Mouse (Mus musculus) midbrain, embryonic 16.5 days (tissue): ENCODE results near the gene Tmem201. TPM values are rescaled to one million over a fixed set of nuclear protein-coding genes. Genes with fewer than 3 reads are reported as not detected.

ENCODE experiments used
- ATAC-seq: fragments of 200-750 bp; cut with Nextera tagmentation; 2 replicates; pipeline ENCODE4 v1.8.0; 2017; ENCODE audit warnings: moderate TSS enrichment
- H3K27ac ChIP-seq: fragments of 300-500 bp; sonication (generic); 2 replicates; pipeline ENCODE4 v1.5.1; 2014; ENCODE audit warnings: mild to moderate bottlenecking, low read length, mixed read lengths
- H3K27me3 ChIP-seq: fragments of 300-500 bp; sonication (generic); 2 replicates; pipeline ENCODE4 v1.6.1; 2014; ENCODE audit warnings: low read depth, low read length, mixed read lengths; ENCODE audit not compliant: control insufficient read depth, insufficient read depth
- H3K36me3 ChIP-seq: fragments of 300-500 bp; sonication (generic); 2 replicates; pipeline ENCODE4 v1.6.1; 2014; ENCODE audit warnings: mild to moderate bottlenecking, low read length, moderate library complexity, mixed read lengths; ENCODE audit not compliant: control insufficient read depth, insufficient read depth
- H3K4me1 ChIP-seq: fragments of 300-500 bp; sonication (generic); 2 replicates; pipeline ENCODE4 v1.6.1; 2014; ENCODE audit warnings: mild to moderate bottlenecking, low read length, mixed read lengths; ENCODE audit not compliant: control insufficient read depth, insufficient read depth
- H3K4me2 ChIP-seq: fragments of 300-500 bp; sonication (generic); 2 replicates; pipeline ENCODE4 v1.6.1; 2014; ENCODE audit warnings: mild to moderate bottlenecking, low read length, mixed read lengths
- H3K4me3 ChIP-seq: fragments of 300-500 bp; sonication (generic); 2 replicates; pipeline ENCODE4 v1.5.1; 2014; ENCODE audit warnings: low read depth, mild to moderate bottlenecking, low read length, moderate library complexity, mixed read lengths
- H3K9ac ChIP-seq: fragments of 300-500 bp; sonication (generic); 2 replicates; pipeline ENCODE4 v1.6.1; 2014; ENCODE audit warnings: low read depth, low read length, mixed read lengths
- H3K9me3 ChIP-seq: fragments of 300-500 bp; sonication (generic); replicated peaks from 2 replicates; pipeline ENCODE4 v1.6.1; 2014; ENCODE audit warnings: mild to moderate bottlenecking, low read length, mixed read lengths; ENCODE audit not compliant: control insufficient read depth, poor library complexity, severe bottlenecking
- WGBS: fragments of 180-500 bp; shearing (Covaris S2); extraction: QIAGEN DNeasy Blood & Tissue Kit; methylation state at CpG from one replicate; pipeline ENCODE4 v1.1.7; 2014; 5-methylcytosine and 5-hydroxymethylcytosine counted together
- polyA plus RNA-seq: library from polyadenylated mRNA; unstranded; fragments of >200 nt; fragmentation: Nextera tagmentation; extraction: Ambion mirVana; gene quantifications from 2 replicates; pipeline ENCODE4 v1.2.1, GENCODE M21; 2015

The Tmem201 gene
- polyA plus RNA-seq, 1 experiment from 2014 or later: 46.3 TPM

DNA sequence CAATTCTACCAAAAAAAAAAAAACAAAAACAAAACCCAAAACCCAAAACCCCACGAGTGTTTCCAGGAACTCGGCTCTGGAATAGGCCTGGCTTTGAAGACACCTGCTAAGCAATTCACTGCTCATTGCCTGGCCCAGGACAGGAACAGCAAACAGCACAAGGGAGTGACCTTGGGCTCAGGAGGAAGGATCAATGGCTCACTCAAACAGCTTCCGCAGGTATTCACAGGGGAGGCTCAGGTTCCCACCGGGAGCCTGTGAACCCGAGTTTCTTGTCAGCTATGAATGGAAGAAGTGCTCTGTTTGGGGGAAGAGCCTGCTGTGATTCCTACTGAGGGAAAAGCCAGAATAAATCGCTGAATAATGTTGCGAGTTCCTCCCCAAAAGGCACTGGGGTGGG lies 54.0 kb downstream of the Tmem201 start:
- Histone ChIP-seq H3K9ac (no peak overlapping the region), H3K36me3 (no peaks in the 10 kb centered on the region), H3K4me2 (no peak overlapping the region), H3K9me3 (no peaks in the 10 kb centered on the region), H3K27me3 (no peaks in the 10 kb centered on the region), H3K4me3 (no peak overlapping the region), H3K4me1 (no peaks in the 10 kb centered on the region), H3K27ac (no peak overlapping the region)
- ATAC-seq: no peak
- 18% methylated on average over 7 of the region's 7 CpGs for WGBS

DNA sequence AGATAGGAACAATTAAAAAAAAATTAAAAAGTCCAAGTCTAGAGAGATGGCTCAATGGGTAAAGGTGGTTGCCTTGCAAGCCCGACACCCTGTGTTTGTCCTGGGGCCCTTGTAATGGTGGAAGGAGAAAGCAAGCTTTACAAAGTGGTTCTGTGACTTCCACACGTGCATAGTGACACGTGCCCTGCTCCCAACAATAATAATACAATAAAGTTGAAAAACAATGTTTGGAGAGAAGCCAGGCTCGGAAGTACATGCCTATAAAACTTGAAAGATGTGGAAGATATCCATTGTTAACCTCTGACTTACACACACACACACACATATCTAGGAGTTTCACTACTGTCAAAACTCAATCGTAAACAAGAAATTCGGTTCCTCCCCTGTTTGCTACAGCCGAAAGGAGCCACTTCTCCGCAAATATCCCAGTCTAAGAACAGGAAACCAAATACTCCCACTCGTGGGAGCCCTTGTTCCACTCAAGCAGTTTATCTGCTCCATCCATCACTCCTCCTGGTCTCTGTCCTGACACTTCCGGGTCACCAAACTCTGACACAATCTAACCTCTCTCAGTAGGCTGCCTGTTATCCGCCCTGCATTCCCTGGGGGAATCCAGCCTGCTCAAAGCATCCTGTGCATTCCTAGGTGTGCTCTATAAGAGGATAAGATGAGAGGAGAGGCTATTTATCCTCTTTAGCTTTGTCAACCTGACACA lies 58.6 kb downstream of the Tmem201 start:
- Histone ChIP-seq H3K4me3 (no peak overlapping the region), H3K9ac (no peak overlapping the region), H3K27ac (no peak overlapping the region), H3K4me1 (peaks cover 12% of the 10 kb centered on the region; the same call in 1 of the 2 replicates), H3K4me2 (no peak overlapping the region), H3K36me3 (no peaks in the 10 kb centered on the region), H3K9me3 (no peaks in the 10 kb centered on the region), H3K27me3 (no peaks in the 10 kb centered on the region)
- ATAC-seq: no peak
- WGBS: 78% methylated on average over 11 of the region's 11 CpGs

DNA sequence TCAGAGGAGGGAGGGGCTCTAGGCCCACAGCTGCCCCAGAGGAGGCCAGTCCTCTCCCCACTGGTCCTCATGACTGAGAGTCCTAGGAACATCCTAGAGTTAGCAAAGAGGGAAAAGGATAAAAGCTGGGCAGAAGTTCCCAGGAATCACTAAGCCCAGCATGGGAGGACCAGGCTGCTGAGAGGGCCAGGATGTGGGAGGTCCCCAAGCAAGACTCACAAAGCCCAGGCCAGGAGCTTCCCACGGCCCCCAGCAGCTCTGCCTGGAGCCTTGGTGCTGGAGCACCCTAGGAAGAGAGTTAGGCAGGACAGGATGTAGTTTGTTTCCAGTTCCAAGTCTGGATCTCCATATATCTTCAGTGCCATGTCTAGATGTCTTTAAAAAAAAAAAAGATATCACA lies 59.8 kb downstream of the Tmem201 start:
- WGBS: 29% methylated on average over 1 of the region's 1 CpGs
- Histone ChIP-seq H3K27me3 (no peaks in the 10 kb centered on the region), H3K36me3 (0 out of 2 replicates have a peak, but pooled peaks cover 2% of the 10 kb centered on the region), H3K9ac (no peak overlapping the region), H3K4me3 (no peak overlapping the region), H3K9me3 (no peaks in the 10 kb centered on the region), H3K27ac (no peak overlapping the region), H3K4me2 (no peak overlapping the region), H3K4me1 (peaks cover 12% of the 10 kb centered on the region; the same call in 1 of the 2 replicates)
- ATAC-seq: no peak

DNA sequence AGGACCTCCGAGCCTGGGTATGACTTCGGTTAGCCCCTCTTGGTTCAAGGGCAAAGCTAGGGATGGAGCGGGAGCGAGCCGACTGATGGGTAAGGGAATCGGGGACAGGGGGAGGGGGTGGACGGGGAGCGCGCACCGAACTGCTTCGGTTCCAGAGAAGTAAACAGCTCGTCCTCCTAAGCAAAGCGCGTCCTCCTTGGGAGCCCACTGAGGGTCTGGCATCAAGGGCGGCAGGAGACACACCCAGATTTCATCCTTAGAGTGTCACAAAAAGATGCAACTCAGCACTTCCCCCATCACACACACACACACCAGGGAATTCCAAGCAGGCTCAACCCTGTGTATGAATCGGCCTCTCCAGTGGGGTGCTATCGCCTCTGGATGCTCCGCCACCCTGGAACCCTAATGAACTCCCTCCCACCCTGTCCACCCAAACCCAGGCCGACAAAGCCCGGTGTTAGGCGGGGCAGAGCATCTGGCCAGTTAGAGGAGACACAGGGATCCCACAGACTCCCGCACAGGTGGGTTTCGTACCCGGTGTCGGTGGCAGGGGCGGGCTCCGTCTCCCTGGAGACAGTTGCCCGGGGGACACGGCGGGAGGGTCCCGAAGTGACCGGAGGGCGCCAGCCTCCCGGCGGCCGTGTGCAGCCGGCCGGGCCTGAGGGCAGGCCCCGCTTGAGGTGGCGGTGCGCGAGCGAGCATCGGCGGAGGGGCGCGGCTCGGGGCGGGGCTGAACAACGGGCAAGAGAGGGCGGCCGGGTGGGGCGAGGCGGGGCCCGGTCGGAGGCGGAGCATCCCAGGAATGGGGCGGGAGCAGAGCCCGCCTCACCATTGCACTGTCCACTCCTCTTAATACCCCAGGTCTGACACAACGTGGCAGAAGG lies 62.2 kb downstream of the Tmem201 start:
- peak overlapping the region; percentile 87 for H3K9ac ChIP-seq
- WGBS: under 1% methylated on average over 60 of the region's 60 CpGs
- no peaks in the 10 kb centered on the region for H3K9me3 ChIP-seq
- peaks cover 12% of the 10 kb centered on the region; the same call in 1 of the 2 replicates for H3K4me1 ChIP-seq
- H3K36me3 ChIP-seq: peaks cover 7% of the 10 kb centered on the region; the same call in 1 of the 2 replicates
- no peaks in the 10 kb centered on the region for H3K27me3 ChIP-seq
- H3K4me3 ChIP-seq: peak overlapping the region; percentile 73
- ATAC-seq: peak; percentile 92
- peak overlapping the region; percentile 71 for H3K27ac ChIP-seq
- H3K4me2 ChIP-seq: peak overlapping the region; percentile 71

DNA sequence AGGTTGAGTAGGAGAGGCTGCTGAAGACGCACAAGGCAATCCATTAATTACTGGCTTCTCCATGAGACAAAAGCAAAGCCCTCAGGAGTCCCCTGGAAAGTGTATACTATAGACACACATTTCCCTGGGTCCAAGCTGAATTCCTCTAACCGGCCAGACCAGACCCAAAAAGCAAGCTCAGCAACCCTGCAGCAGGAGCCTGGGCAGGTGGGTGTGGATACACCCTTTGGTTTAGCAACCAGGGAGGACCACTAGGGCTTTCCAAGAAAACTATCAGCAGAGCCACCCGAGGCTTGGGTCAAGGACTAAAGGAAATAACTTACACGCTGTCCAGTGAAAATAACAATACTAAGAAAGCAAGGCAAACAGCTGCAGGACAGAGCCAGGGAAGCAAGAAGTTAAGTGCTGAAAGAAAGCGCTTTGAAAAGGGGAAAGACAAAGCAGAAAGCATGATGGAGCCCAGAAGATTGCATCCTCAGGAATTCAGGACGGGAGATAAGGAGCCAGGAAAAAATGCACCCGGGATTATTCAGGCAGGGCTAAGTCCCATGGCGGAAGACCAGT lies 62.9 kb downstream of the Tmem201 start:
- 10% methylated on average over 8 of the region's 8 CpGs for WGBS
- peak overlapping the region; percentile 73 for H3K4me3 ChIP-seq
- H3K4me2 ChIP-seq: peak overlapping the region; percentile 71
- no peaks in the 10 kb centered on the region for H3K9me3 ChIP-seq
- no peaks in the 10 kb centered on the region for H3K27me3 ChIP-seq
- no peak for ATAC-seq
- peak overlapping the region; percentile 71 for H3K27ac ChIP-seq
- H3K36me3 ChIP-seq: peaks cover 7% of the 10 kb centered on the region; the same call in 1 of the 2 replicates
- H3K4me1 ChIP-seq: peaks cover 12% of the 10 kb centered on the region; the same call in 1 of the 2 replicates
- peak overlapping the region; percentile 87 for H3K9ac ChIP-seq

DNA sequence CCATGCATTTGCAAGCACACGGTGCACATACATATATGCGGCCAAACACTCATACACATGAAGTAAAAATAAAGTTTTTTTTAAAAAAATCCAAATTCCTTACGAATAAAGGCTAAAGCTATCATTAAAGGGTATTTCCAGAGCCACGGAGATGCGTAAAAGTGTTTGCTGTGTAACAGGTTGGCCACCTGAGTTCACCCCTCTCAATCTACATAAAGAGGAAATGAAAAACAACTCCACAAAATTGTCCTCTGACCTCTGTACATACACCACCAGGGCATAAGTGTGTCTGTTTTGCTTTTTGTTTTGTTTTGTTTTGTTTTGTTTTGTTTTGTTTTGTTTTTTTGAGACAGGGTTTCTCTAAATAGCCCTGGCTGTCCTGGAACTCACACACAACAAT lies 65.1 kb downstream of the Tmem201 start:
- H3K27me3 ChIP-seq: no peaks in the 10 kb centered on the region
- H3K36me3 ChIP-seq: peaks cover 7% of the 10 kb centered on the region; the same call in 1 of the 2 replicates
- no peaks in the 10 kb centered on the region for H3K9me3 ChIP-seq
- WGBS: 93% methylated on average over 5 of the region's 5 CpGs
- H3K4me3 ChIP-seq: no peak overlapping the region
- H3K27ac ChIP-seq: no peak overlapping the region
- H3K4me1 ChIP-seq: peaks cover 12% of the 10 kb centered on the region; the same call in 1 of the 2 replicates
- no peak overlapping the region for H3K9ac ChIP-seq
- ATAC-seq: no peak
- H3K4me2 ChIP-seq: no peak overlapping the region

DNA sequence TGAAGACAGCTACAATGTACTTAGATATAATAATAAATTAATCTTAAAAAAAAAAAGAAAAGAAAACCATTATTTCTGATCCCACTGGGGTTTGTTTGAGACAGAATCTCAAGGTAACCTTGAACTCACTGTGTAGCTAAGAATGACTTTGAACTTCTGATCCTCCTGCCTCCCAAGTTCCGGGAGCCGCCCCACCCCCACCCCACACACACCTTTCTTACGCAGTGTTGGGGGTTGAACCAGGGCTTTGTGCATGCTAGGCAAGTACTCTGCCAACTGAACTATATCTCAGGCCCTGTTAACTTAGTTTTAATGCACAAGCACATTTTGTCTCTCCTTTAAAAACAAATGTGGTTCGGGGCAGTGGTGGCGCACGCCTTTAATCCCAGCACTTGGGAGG lies 66.7 kb downstream of the Tmem201 start:
- Histone ChIP-seq H3K4me2 (no peak overlapping the region), H3K27ac (no peak overlapping the region), H3K4me1 (peaks cover 8% of the 10 kb centered on the region; the same call in 1 of the 2 replicates), H3K27me3 (no peaks in the 10 kb centered on the region), H3K9ac (no peak overlapping the region), H3K9me3 (no peaks in the 10 kb centered on the region), H3K36me3 (peaks cover 7% of the 10 kb centered on the region; the same call in 1 of the 2 replicates), H3K4me3 (no peak overlapping the region)
- 97% methylated on average over 6 of the region's 6 CpGs for WGBS
- ATAC-seq: no peak

DNA sequence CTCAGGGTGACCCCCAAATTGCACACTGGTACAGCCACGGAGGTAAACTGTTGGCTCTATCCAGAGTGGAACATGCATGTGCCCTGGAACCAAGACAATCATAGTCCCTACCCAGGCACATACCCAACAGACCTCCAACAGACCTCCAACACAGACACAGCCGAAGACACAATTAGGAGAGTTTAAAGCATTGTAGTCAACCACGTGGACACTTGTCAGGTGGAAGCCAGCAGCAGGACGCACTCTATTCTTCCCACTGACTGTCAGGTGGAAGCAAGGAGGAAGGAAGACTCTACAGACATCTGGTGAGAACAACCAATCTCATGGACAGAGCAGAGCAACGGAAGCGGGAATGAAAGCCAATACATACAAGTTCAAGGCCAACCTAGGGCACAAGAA lies 72.2 kb downstream of the Tmem201 start:
- Histone ChIP-seq H3K4me3 (no peak overlapping the region), H3K4me2 (no peak overlapping the region), H3K9ac (no peak overlapping the region), H3K27me3 (no peaks in the 10 kb centered on the region), H3K4me1 (no peaks in the 10 kb centered on the region), H3K27ac (no peak overlapping the region), H3K9me3 (no peaks in the 10 kb centered on the region), H3K36me3 (peaks cover 14% of the 10 kb centered on the region)
- 91% methylated on average over 6 of the region's 6 CpGs for WGBS
- no peak for ATAC-seq
